Mouse (Mus musculus): ENCODE results near the gene Ces2a. TPM values are rescaled to one million over a fixed set of nuclear protein-coding genes. Genes with fewer than 3 reads are reported as not detected.

The Ces2a gene
- 5.9 and 6.7 TPM in 2 replicates for polyA plus RNA-seq (2015; fragmentation: Nextera tagmentation; extraction: Ambion mirVana)

GRCm38 (mm10) chr8:104733753-104734152, at the start of gene Ces2a:
Gene Ces2a, plus strand, starts transcription at chr8:104734003.
- H3K36me3 ChIP-seq, result no peaks in the 10 kb centered on the region
- 0 out of 2 replicates have a peak within 1 kb of the TSS, but pooled peaks have one; percentile 2 for H3K4me2 ChIP-seq
- 0 out of 2 replicates have a peak, but pooled peaks have one; percentile 39 for ATAC-seq (ENCODE audit: low read depth)
- no peaks in the 10 kb centered on the region for H3K9me3 ChIP-seq (replicated peaks)
- no peaks in the 10 kb centered on the region for H3K4me1 ChIP-seq (replicated peaks)
- H3K9ac ChIP-seq, result no peak within 1 kb of the TSS
- H3K27me3 ChIP-seq, result no peaks in the 10 kb centered on the region
- no peak within 1 kb of the TSS for H3K27ac ChIP-seq
- DNase-seq, result no peak
- H3K4me3 ChIP-seq (replicated peaks), result no peak within 1 kb of the TSS
- WGBS (ENCODE audit: insufficient replicate concordance), result 45% methylated on average over 1 of the region's 1 CpGs

DNA sequence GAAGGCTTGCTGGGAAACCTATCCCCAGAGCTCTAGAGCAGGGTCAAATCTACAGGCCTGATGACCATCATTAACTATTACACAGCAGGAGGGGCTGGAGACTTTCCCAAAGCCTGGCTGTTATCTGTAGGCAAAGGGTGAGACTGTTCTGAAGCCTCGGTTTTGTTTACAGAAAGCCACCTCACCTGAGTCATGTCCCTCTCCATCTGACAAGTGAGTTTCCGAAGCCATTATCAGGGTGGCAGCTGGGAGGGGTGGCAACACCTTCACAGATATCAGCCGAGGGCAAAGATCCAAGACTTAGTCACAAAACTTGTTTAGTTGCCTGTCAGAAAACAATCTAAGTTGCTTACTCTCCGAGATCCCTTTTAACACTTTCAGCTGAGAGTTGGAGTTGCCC, 45.4 kb upstream of the Ces2a start:
- no peaks in the 10 kb centered on the region for H3K36me3 ChIP-seq
- H3K4me2 ChIP-seq, result no peak overlapping the region
- no peak overlapping the region for H3K4me3 ChIP-seq (replicated peaks)
- no peak overlapping the region for H3K9ac ChIP-seq
- no peak for ATAC-seq (ENCODE audit: low read depth)
- no peak overlapping the region for H3K27ac ChIP-seq
- no peak for DNase-seq
- WGBS (ENCODE audit: insufficient replicate concordance), result 39% methylated on average over 4 of the region's 4 CpGs
- no peaks in the 10 kb centered on the region for H3K27me3 ChIP-seq
- no peaks in the 10 kb centered on the region for H3K4me1 ChIP-seq (replicated peaks)
- H3K9me3 ChIP-seq (replicated peaks), result no peaks in the 10 kb centered on the region

- WGBS (ENCODE audit: insufficient replicate concordance), result 82% methylated on average over 2 of the region's 2 CpGs
- ATAC-seq (ENCODE audit: low read depth) (no peak), DNase-seq (no peak)
- no peak overlapping the region for H3K27ac ChIP-seq
- H3K27me3 ChIP-seq, result no peaks in the 10 kb centered on the region
- H3K4me3 ChIP-seq (replicated peaks), result no peak overlapping the region
- H3K4me2 ChIP-seq, result no peak overlapping the region
- no peaks in the 10 kb centered on the region for H3K36me3 ChIP-seq
- H3K4me1 ChIP-seq (replicated peaks), result no peaks in the 10 kb centered on the region
- no peaks in the 10 kb centered on the region for H3K9me3 ChIP-seq (replicated peaks)
- no peak overlapping the region for H3K9ac ChIP-seq
These were observed 35.2 kb upstream of the Ces2a start for GRCm38 (mm10) chr8:104698556-104698955.

- 44% methylated on average over 2 of the region's 2 CpGs for WGBS (ENCODE audit: insufficient replicate concordance)
- H3K36me3 ChIP-seq, result no peaks in the 10 kb centered on the region
- ATAC-seq (ENCODE audit: low read depth), result no peak
These were observed 31.9 kb upstream of the Ces2a start for GRCm38 (mm10) chr8:104701900-104702299.

GRCm38 (mm10) chr8:104721166-104721565, 12.6 kb upstream of the Ces2a start:
- Histone ChIP-seq H3K4me2 (no peak overlapping the region), H3K9me3 (replicated peaks) (no peaks in the 10 kb centered on the region), H3K4me1 (replicated peaks) (no peaks in the 10 kb centered on the region), H3K36me3 (no peaks in the 10 kb centered on the region), H3K4me3 (replicated peaks) (no peak overlapping the region), H3K9ac (no peak overlapping the region), H3K27ac (no peak overlapping the region), H3K27me3 (no peaks in the 10 kb centered on the region)
- ATAC-seq (ENCODE audit: low read depth) (no peak), DNase-seq (no peak)
- 66% methylated on average over 8 of the region's 8 CpGs for WGBS (ENCODE audit: insufficient replicate concordance)

More at GRCm38 (mm10) chr8:104701900-104702299, 31.9 kb upstream of the Ces2a start:
- DNase-seq, result no peak
- Histone ChIP-seq H3K9me3 (replicated peaks) (no peaks in the 10 kb centered on the region), H3K27ac (no peak overlapping the region), H3K4me2 (no peak overlapping the region), H3K4me3 (replicated peaks) (no peak overlapping the region), H3K9ac (no peak overlapping the region), H3K4me1 (replicated peaks) (no peaks in the 10 kb centered on the region), H3K27me3 (no peaks in the 10 kb centered on the region)

GRCm38 (mm10) chr8:104731451-104731850, 2.4 kb upstream of the Ces2a start:
- DNase-seq, result no peak
- Histone ChIP-seq H3K36me3 (no peaks in the 10 kb centered on the region), H3K4me2 (no peak overlapping the region), H3K27ac (no peak overlapping the region), H3K27me3 (no peaks in the 10 kb centered on the region), H3K4me1 (replicated peaks) (no peaks in the 10 kb centered on the region), H3K9me3 (replicated peaks) (no peaks in the 10 kb centered on the region), H3K4me3 (replicated peaks) (no peak overlapping the region), H3K9ac (no peak overlapping the region)
- no peak for ATAC-seq (ENCODE audit: low read depth)
- 71% methylated on average over 4 of the region's 4 CpGs for whole genome bisulfite sequencing (ENCODE audit: insufficient replicate concordance)

DNA sequence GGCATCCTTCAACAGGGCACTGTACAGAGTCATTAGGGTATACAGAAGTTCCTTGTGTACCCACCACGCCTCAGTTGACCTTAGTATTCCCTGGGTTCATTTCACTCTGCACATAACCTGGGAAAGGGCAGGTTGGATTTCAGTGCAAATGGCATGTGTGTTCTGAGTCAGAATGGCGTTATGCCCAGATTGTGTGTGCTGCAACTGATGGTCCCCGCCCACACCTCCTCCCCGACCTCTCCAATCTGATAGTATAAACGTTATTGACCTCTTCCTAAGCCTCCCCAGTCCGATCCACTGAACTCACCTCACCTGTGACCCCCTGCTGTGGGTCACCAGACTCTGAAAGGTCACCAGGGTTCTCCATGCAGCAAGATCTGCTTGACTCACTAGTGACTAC, 1.8 kb upstream of the Ces2a start:
- H3K4me2 ChIP-seq, result no peak overlapping the region
- H3K27ac ChIP-seq, result no peak overlapping the region
- H3K27me3 ChIP-seq, result no peaks in the 10 kb centered on the region
- no peaks in the 10 kb centered on the region for H3K9me3 ChIP-seq (replicated peaks)
- H3K4me3 ChIP-seq (replicated peaks), result no peak overlapping the region
- H3K36me3 ChIP-seq, result no peaks in the 10 kb centered on the region
- H3K4me1 ChIP-seq (replicated peaks), result no peaks in the 10 kb centered on the region
- DNase-seq (no peak), ATAC-seq (ENCODE audit: low read depth) (0 out of 2 replicates have a peak, but pooled peaks have one; percentile 10)
- no peak overlapping the region for H3K9ac ChIP-seq
- WGBS (ENCODE audit: insufficient replicate concordance), result 46% methylated on average over 6 of the region's 6 CpGs

DNA sequence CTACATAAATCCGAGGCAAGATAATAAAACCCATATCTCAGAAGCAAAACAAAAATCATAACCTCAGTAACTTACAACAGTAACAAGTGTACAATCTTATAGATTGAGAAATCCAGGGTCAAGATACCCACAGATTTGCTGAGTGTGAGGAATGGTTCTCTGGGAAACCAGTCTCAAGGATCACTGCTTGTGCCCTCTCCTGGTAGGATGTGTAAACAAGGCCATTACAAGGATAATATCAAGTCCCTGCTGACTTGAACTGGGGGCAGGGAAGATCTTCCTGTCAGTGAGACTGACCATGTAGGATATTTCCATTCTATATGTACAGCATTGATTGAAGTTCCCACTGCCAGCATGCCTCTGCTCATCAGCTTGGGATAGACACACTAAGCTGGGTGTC, 8.2 kb downstream of the Ces2a start:
- Histone ChIP-seq H3K27ac (no peak overlapping the region), H3K27me3 (no peaks in the 10 kb centered on the region), H3K4me1 (replicated peaks) (no peaks in the 10 kb centered on the region), H3K4me2 (no peak overlapping the region), H3K9me3 (replicated peaks) (no peaks in the 10 kb centered on the region), H3K9ac (no peak overlapping the region), H3K4me3 (replicated peaks) (no peak overlapping the region), H3K36me3 (no peaks in the 10 kb centered on the region)
- DNase-seq (no peak), ATAC-seq (ENCODE audit: low read depth) (no peak)
- WGBS (ENCODE audit: insufficient replicate concordance), result 42% methylated on average over 1 of the region's 1 CpGs

DNA sequence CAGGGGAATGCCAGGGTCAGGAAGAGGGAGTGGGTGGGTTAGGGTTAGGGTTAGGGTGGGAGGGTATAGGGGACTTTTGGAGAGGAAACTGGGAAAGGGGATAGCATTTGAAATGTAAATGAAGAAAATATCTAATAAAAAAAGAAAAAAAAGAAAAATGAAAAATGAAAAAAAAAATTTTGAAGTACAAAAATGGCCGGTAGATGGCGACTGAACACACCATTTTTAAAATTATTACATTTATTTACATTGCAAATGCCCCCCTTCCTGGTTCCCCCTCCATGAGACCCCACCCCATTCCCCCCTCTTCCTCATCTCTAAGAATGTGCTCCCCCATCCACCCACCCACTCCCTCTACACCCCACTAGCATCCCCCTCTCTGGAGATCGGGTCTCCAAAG, 9.6 kb downstream of the Ces2a start:
- no peak for DNase-seq
- WGBS (ENCODE audit: insufficient replicate concordance), result 62% methylated on average over 3 of the region's 3 CpGs

DNA sequence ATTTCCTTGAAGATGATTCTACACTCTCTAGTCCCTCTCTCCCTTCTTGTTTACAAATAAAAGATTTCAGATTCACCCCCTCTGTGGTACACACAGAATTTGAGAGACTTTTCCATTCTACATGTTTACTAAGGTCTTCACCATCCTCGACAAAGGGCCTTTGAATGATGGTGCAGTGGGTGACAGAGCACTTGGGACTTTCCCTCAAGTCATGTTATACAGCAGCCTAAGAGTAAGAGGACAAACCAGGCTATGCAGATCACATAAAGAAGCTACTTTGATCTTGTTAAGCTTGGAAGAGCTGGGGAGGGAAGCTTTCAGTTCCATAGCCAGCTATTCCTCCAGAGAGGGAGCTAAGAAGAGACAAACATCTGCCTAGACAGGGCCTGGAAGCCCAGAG, 19.0 kb downstream of the Ces2a start:
- H3K4me2 ChIP-seq, result no peak overlapping the region
- H3K4me3 ChIP-seq (replicated peaks), result no peak overlapping the region
- no peaks in the 10 kb centered on the region for H3K4me1 ChIP-seq (replicated peaks)
- DNase-seq (no peak), ATAC-seq (ENCODE audit: low read depth) (no peak)
- H3K9ac ChIP-seq, result no peak overlapping the region
- 33% methylated on average over 1 of the region's 1 CpGs for WGBS (ENCODE audit: insufficient replicate concordance)
- H3K9me3 ChIP-seq (replicated peaks), result no peaks in the 10 kb centered on the region
- no peaks in the 10 kb centered on the region for H3K36me3 ChIP-seq
- H3K27me3 ChIP-seq, result no peaks in the 10 kb centered on the region
- no peak overlapping the region for H3K27ac ChIP-seq

More for the DNA sequence above, 9.6 kb downstream of the Ces2a start:
- Histone ChIP-seq H3K36me3 (no peaks in the 10 kb centered on the region), H3K4me1 (replicated peaks) (no peaks in the 10 kb centered on the region), H3K4me2 (no peak overlapping the region), H3K27ac (no peak overlapping the region), H3K4me3 (replicated peaks) (no peak overlapping the region), H3K9ac (no peak overlapping the region), H3K9me3 (replicated peaks) (no peaks in the 10 kb centered on the region), H3K27me3 (no peaks in the 10 kb centered on the region)
- ATAC-seq (ENCODE audit: low read depth), result no peak

- no peaks in the 10 kb centered on the region for H3K27me3 ChIP-seq
- no peak overlapping the region for H3K9ac ChIP-seq
- no peak for ATAC-seq (ENCODE audit: low read depth)
- no peaks in the 10 kb centered on the region for H3K4me1 ChIP-seq (replicated peaks)
- no peaks in the 10 kb centered on the region for H3K36me3 ChIP-seq
- no peak overlapping the region for H3K4me2 ChIP-seq
- no peaks in the 10 kb centered on the region for H3K9me3 ChIP-seq (replicated peaks)
- H3K27ac ChIP-seq, result no peak overlapping the region
- no peak for DNase-seq
- 43% methylated on average over 1 of the region's 1 CpGs for WGBS (ENCODE audit: insufficient replicate concordance)
- no peak overlapping the region for H3K4me3 ChIP-seq (replicated peaks)
These were observed 23.8 kb downstream of the Ces2a start for GRCm38 (mm10) chr8:104757621-104758020.

- ATAC-seq (ENCODE audit: low read depth) (no peak), DNase-seq (no peak)
- WGBS (ENCODE audit: insufficient replicate concordance), result 80% methylated on average over 2 of the region's 2 CpGs
- H3K4me1 ChIP-seq (replicated peaks), result no peaks in the 10 kb centered on the region
- no peaks in the 10 kb centered on the region for H3K36me3 ChIP-seq
- H3K4me3 ChIP-seq (replicated peaks), result no peak overlapping the region
- no peak overlapping the region for H3K9ac ChIP-seq
- no peaks in the 10 kb centered on the region for H3K27me3 ChIP-seq
- no peak overlapping the region for H3K27ac ChIP-seq
- H3K4me2 ChIP-seq, result no peak overlapping the region
- H3K9me3 ChIP-seq (replicated peaks), result no peaks in the 10 kb centered on the region
These were observed 24.4 kb downstream of the Ces2a start for GRCm38 (mm10) chr8:104758209-104758608.

Data from liver, embryonic 13.5 days (tissue).